Mouse (Mus musculus): ENCODE measurements around the gene Scnn1b. TPM values are rescaled to one million over a fixed set of nuclear protein-coding genes. Genes with fewer than 3 reads are reported as not detected.

Scnn1b gene
- polyA plus RNA-seq, 1 experiment: not detected

GRCm38 (mm10) chr7:121941640-121942039, 76.8 kb downstream of the Scnn1b start:
- DNase-seq (ENCODE audit: low read depth in 1 of 2, low spot score in 2 of 2): no peak
- Histone ChIP-seq H3K36me3 (ENCODE audit: control insufficient read depth, insufficient read depth, low read length) (peaks cover 6% of the 10 kb centered on the region; the same call in 1 of the 2 replicates), H3K4me1 (ENCODE audit: control insufficient read depth, insufficient read depth, insufficient read length) (no peaks in the 10 kb centered on the region), H3K27me3 (ENCODE audit: control insufficient read depth, insufficient read depth, low read length) (no peaks in the 10 kb centered on the region), H3K27ac (ENCODE audit: insufficient read depth, low read length) (no peak overlapping the region), H3K4me3 (ENCODE audit: extremely low read depth, insufficient read depth, insufficient read length) (no peak overlapping the region)
- WGBS: 91% methylated on average over 3 of the region's 3 CpGs
- no peak for TF ChIP-seq POLR2A (IDR thresholded peaks at IDR 0.05; ENCODE audit: low read depth, low read length)
- no peak for TF ChIP-seq CTCF (IDR thresholded peaks at IDR 0.05; ENCODE audit: extremely low read depth, insufficient read depth, insufficient read length, insufficient replicate concordance)

- TF ChIP-seq CTCF (IDR thresholded peaks at IDR 0.05; ENCODE audit: extremely low read depth, insufficient read depth, insufficient read length, insufficient replicate concordance): no peak
- no peak for TF ChIP-seq POLR2A (IDR thresholded peaks at IDR 0.05; ENCODE audit: low read depth, low read length)
- no peaks in the 10 kb centered on the region for H3K27me3 ChIP-seq (ENCODE audit: control insufficient read depth, insufficient read depth, low read length)
- no peak for DNase-seq (ENCODE audit: low read depth in 1 of 2, low spot score in 2 of 2)
- H3K4me1 ChIP-seq (ENCODE audit: control insufficient read depth, insufficient read depth, insufficient read length): no peaks in the 10 kb centered on the region
- H3K36me3 ChIP-seq (ENCODE audit: control insufficient read depth, insufficient read depth, low read length): peaks cover 5% of the 10 kb centered on the region; the same call in 1 of the 2 replicates
- 91% methylated on average over 2 of the region's 2 CpGs for WGBS
- no peak overlapping the region for H3K4me3 ChIP-seq (ENCODE audit: extremely low read depth, insufficient read depth, insufficient read length)
- no peak overlapping the region for H3K27ac ChIP-seq (ENCODE audit: insufficient read depth, low read length)
These were observed 77.5 kb downstream of the Scnn1b start for GRCm38 (mm10) chr7:121942371-121942770.

GRCm38 (mm10) chr7:121946196-121946595, 81.4 kb downstream of the Scnn1b start:
- H3K27me3 ChIP-seq (ENCODE audit: control insufficient read depth, insufficient read depth, low read length): no peaks in the 10 kb centered on the region
- WGBS: 88% methylated on average over 5 of the region's 5 CpGs
- H3K4me3 ChIP-seq (ENCODE audit: extremely low read depth, insufficient read depth, insufficient read length): no peak overlapping the region
- H3K27ac ChIP-seq (ENCODE audit: insufficient read depth, low read length): no peak overlapping the region
- TF ChIP-seq POLR2A (IDR thresholded peaks at IDR 0.05; ENCODE audit: low read depth, low read length): no peak
- TF ChIP-seq CTCF (IDR thresholded peaks at IDR 0.05; ENCODE audit: extremely low read depth, insufficient read depth, insufficient read length, insufficient replicate concordance): no peak
- no peaks in the 10 kb centered on the region for H3K4me1 ChIP-seq (ENCODE audit: control insufficient read depth, insufficient read depth, insufficient read length)
- H3K36me3 ChIP-seq (ENCODE audit: control insufficient read depth, insufficient read depth, low read length): peaks cover 8% of the 10 kb centered on the region; the same call in 1 of the 2 replicates
- no peak for DNase-seq (ENCODE audit: low read depth in 1 of 2, low spot score in 2 of 2)

DNA sequence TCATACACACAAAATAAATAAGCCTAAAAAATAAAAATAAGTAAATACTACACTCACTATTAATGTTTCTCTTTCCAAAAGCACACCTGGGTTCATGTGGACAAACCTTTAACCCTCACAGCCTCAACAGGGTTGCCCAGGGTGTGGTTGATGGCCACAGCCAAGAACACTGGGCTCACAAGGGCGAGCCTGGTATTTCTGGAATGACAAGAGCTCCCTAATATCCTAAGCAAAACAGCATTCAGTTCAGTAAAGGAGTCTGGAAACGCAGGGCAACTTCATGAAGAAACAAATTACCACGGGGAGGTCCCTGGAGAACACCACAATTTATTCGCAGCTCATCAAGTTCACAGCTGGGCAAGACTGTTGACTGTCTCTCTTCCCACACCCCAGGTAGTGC, 82.7 kb downstream of the Scnn1b start:
- WGBS: 67% methylated on average over 4 of the region's 4 CpGs
- no peak overlapping the region for H3K4me3 ChIP-seq (ENCODE audit: extremely low read depth, insufficient read depth, insufficient read length)
- peaks cover 8% of the 10 kb centered on the region; the same call in 1 of the 2 replicates for H3K36me3 ChIP-seq (ENCODE audit: control insufficient read depth, insufficient read depth, low read length)
- TF ChIP-seq POLR2A (IDR thresholded peaks at IDR 0.05; ENCODE audit: low read depth, low read length): no peak
- TF ChIP-seq CTCF (IDR thresholded peaks at IDR 0.05; ENCODE audit: extremely low read depth, insufficient read depth, insufficient read length, insufficient replicate concordance): no peak
- DNase-seq (ENCODE audit: low read depth in 1 of 2, low spot score in 2 of 2): no peak
- no peak overlapping the region for H3K27ac ChIP-seq (ENCODE audit: insufficient read depth, low read length)
- no peaks in the 10 kb centered on the region for H3K4me1 ChIP-seq (ENCODE audit: control insufficient read depth, insufficient read depth, insufficient read length)
- no peaks in the 10 kb centered on the region for H3K27me3 ChIP-seq (ENCODE audit: control insufficient read depth, insufficient read depth, low read length)

DNA sequence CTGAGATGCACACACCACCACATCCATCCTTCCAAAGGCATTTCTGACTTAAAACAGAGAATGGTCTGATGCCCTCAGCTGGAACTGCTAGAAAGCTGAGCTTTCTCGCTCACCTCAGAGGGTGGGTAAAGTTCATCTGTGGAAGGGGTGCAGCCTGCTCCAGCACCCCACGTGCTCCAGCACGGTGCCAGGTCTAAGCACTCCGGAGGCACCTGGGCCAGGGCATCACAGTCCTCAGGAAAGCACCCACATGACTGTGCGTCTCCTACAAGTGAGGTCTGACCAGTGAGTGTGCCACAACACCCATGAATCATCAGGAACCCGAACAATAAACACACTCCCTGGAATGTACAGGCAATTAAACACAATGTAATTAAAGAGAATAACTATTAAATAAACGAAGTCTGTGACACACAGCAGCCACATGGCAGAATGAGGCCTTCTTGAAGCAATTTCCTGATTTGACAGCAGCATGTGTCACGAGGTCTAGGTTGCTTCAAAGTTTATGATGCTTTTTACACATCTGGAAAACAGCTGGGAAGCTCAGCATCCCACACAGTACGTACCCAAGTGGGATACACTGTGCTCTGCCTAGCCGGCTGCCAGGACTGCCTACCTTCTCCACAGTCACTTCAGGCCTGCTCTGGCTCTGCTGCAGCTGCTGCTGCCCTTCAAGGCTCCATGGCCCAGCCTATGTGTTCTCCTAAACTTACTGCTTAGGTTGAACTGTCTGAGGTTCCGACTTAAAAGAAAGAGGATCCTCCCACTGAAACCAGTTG, 90.2 kb downstream of the Scnn1b start:
- Histone ChIP-seq H3K4me1 (ENCODE audit: control insufficient read depth, insufficient read depth, insufficient read length) (no peaks in the 10 kb centered on the region), H3K27me3 (ENCODE audit: control insufficient read depth, insufficient read depth, low read length) (no peaks in the 10 kb centered on the region), H3K4me3 (ENCODE audit: extremely low read depth, insufficient read depth, insufficient read length) (no peak overlapping the region), H3K27ac (ENCODE audit: insufficient read depth, low read length) (no peak overlapping the region), H3K36me3 (ENCODE audit: control insufficient read depth, insufficient read depth, low read length) (peaks cover 4% of the 10 kb centered on the region; the same call in 1 of the 2 replicates)
- WGBS: 91% methylated on average over 11 of the region's 11 CpGs
- TF ChIP-seq POLR2A (IDR thresholded peaks at IDR 0.05; ENCODE audit: low read depth, low read length) (no peak), CTCF (IDR thresholded peaks at IDR 0.05; ENCODE audit: extremely low read depth, insufficient read depth, insufficient read length, insufficient replicate concordance) (no peak)
- no peak for DNase-seq (ENCODE audit: low read depth in 1 of 2, low spot score in 2 of 2)

- H3K4me3 ChIP-seq (ENCODE audit: extremely low read depth, insufficient read depth, insufficient read length): no peak overlapping the region
- no peak for DNase-seq (ENCODE audit: low read depth in 1 of 2, low spot score in 2 of 2)
- peaks cover 7% of the 10 kb centered on the region; the same call in 1 of the 2 replicates for H3K36me3 ChIP-seq (ENCODE audit: control insufficient read depth, insufficient read depth, low read length)
- H3K27ac ChIP-seq (ENCODE audit: insufficient read depth, low read length): no peak overlapping the region
- WGBS: 92% methylated on average over 12 of the region's 12 CpGs
- no peaks in the 10 kb centered on the region for H3K27me3 ChIP-seq (ENCODE audit: control insufficient read depth, insufficient read depth, low read length)
- TF ChIP-seq POLR2A (IDR thresholded peaks at IDR 0.05; ENCODE audit: low read depth, low read length) (no peak), CTCF (IDR thresholded peaks at IDR 0.05; ENCODE audit: extremely low read depth, insufficient read depth, insufficient read length, insufficient replicate concordance) (no peak)
- H3K4me1 ChIP-seq (ENCODE audit: control insufficient read depth, insufficient read depth, insufficient read length): no peaks in the 10 kb centered on the region
These were observed 91.0 kb downstream of the Scnn1b start for GRCm38 (mm10) chr7:121955802-121956201.
